8 mouse cellular contexts compared by ENCODE assay signal in genomic region chr2:21917804-21918690, GRCm38 (mm10).
DNase-seq lines count a peak whose midpoint lies in the region; ATAC-seq and TF ChIP-seq lines count a peak whose summit lies in the region.

No protein-coding gene starts in this region.

- H3K4me1 ChIP-seq in lung, embryonic 16.5 days (replicated peaks; ENCODE audit: control insufficient read depth, insufficient read depth, low read length): peaks cover 5% of the 10 kb centered on the region; the same call in 1 of the 2 replicates
- no peaks in the 10 kb centered on the region for H3K4me1 ChIP-seq in intestine, postnatal 0 days (replicated peaks; ENCODE audit: control insufficient read depth, insufficient read depth, low read length)
- no peaks in the 10 kb centered on the region for H3K4me1 ChIP-seq in limb, embryonic 14.5 days (ENCODE audit: control insufficient read depth, insufficient read depth, low read length)

- peak overlapping the region; percentile 41 for H3K9ac ChIP-seq in lung, embryonic 16.5 days (ENCODE audit: low read length)
- H3K9ac ChIP-seq in intestine, postnatal 0 days (ENCODE audit: low read depth, low read length): no peak overlapping the region
- peak overlapping the region; percentile 45; the same call in 1 of the 2 replicates for H3K9ac ChIP-seq in limb, embryonic 14.5 days (ENCODE audit: low read depth, low read length, severe bottlenecking)

- H3K27me3 ChIP-seq in lung, embryonic 16.5 days (ENCODE audit: control insufficient read depth, insufficient read depth, low read depth, low read length): no peaks in the 10 kb centered on the region
- H3K27me3 ChIP-seq in intestine, postnatal 0 days (replicated peaks; ENCODE audit: control insufficient read depth, insufficient read depth, low read length): no peaks in the 10 kb centered on the region
- no peaks in the 10 kb centered on the region for H3K27me3 ChIP-seq in limb, embryonic 14.5 days (ENCODE audit: control insufficient read depth, insufficient read depth, low read length)

- no peak for TF ChIP-seq POLR2A in limb, embryonic 14.5 days (IDR thresholded peaks at IDR 0.05; ENCODE audit: borderline replicate concordance, extremely low read depth, insufficient read depth, insufficient read length)

- ATAC-seq in lung, embryonic 16.5 days (ENCODE audit: low read depth): peak; percentile 60
- ATAC-seq in intestine, postnatal 0 days: no peak
- ATAC-seq in limb, embryonic 14.5 days (ENCODE audit: low FRiP score, low read depth): peak; percentile 83

- peak overlapping the region; percentile 59 for H3K4me2 ChIP-seq in lung, embryonic 16.5 days (ENCODE audit: low read depth, low read length)
- H3K4me2 ChIP-seq in intestine, postnatal 0 days (replicated peaks; ENCODE audit: low read depth): peak overlapping the region; percentile 46
- H3K4me2 ChIP-seq in limb, embryonic 14.5 days (replicated peaks; ENCODE audit: low read depth, low read length, severe bottlenecking): peak overlapping the region; percentile 57

- peak overlapping the region; percentile 40 for H3K4me3 ChIP-seq in lung, embryonic 16.5 days (ENCODE audit: low read length)
- H3K4me3 ChIP-seq in intestine, postnatal 0 days (ENCODE audit: low read depth, low read length): peak overlapping the region; percentile 9; the same call in 1 of the 2 replicates
- H3K4me3 ChIP-seq in limb, embryonic 14.5 days (replicated peaks; ENCODE audit: low read length): peak overlapping the region; percentile 33

- no peaks in the 10 kb centered on the region for H3K36me3 ChIP-seq in lung, embryonic 16.5 days (ENCODE audit: control insufficient read depth, insufficient read depth, low read length)
- H3K36me3 ChIP-seq in intestine, postnatal 0 days (ENCODE audit: control insufficient read depth, insufficient read depth): no peaks in the 10 kb centered on the region
- H3K36me3 ChIP-seq in limb, embryonic 14.5 days (ENCODE audit: control insufficient read depth, insufficient read depth, low read length): no peaks in the 10 kb centered on the region

- DNase-seq in lung, adult 18-20 months: no peak
- DNase-seq in embryo, embryonic 11 days: peak; percentile 90
- DNase-seq in gastrocnemius, postnatal 4 days (ENCODE audit: low spot score in 2 of 2): peak; percentile 23 to 59
- DNase-seq in limb, embryonic 14.5 days (ENCODE audit: low spot score): peak; percentile 54
- DNase-seq in ovary, postnatal 14 days (ENCODE audit: low spot score): peak; percentile 13
- no peak for DNase-seq in spleen, postnatal 36 days (ENCODE audit: low spot score in 2 of 2)

- no peaks in the 10 kb centered on the region for H3K9me3 ChIP-seq in lung, embryonic 16.5 days (ENCODE audit: control insufficient read depth, low read length)
- H3K9me3 ChIP-seq in intestine, postnatal 0 days (ENCODE audit: control insufficient read depth): no peaks in the 10 kb centered on the region
- H3K9me3 ChIP-seq in limb, embryonic 14.5 days (ENCODE audit: control insufficient read depth, low read length): no peaks in the 10 kb centered on the region

- no peak overlapping the region for H3K27ac ChIP-seq in lung, embryonic 16.5 days (ENCODE audit: low read length)
- no peak overlapping the region for H3K27ac ChIP-seq in intestine, postnatal 0 days (ENCODE audit: low read depth, low read length)
- H3K27ac ChIP-seq in limb, embryonic 14.5 days (replicated peaks; ENCODE audit: low read depth, low read length): peak overlapping the region; percentile 49

- 22% methylated on average over 16 of the region's 16 CpGs for WGBS in lung, embryonic 16.5 days
- 27% methylated on average over 16 of the region's 16 CpGs for WGBS in intestine, postnatal 0 days
- 25% methylated on average over 15 of the region's 16 CpGs for WGBS in limb, embryonic 14.5 days

- TF ChIP-seq CTCF in intestine, postnatal 0 days (IDR thresholded peaks at IDR 0.05; ENCODE audit: low read depth): peak; percentile 44

Comparison
In these comparisons a context has a peak if more than half of its experiments do, and no peak if none do; other contexts are left out.
1. DNase-seq: peak in embryo, embryonic 11 days (single experiment), gastrocnemius, postnatal 4 days (2 of 2), limb, embryonic 14.5 days (single experiment) and ovary, postnatal 14 days (single experiment); none in lung, adult 18-20 months (0 of 2) and spleen, postnatal 36 days (0 of 2).
2. Peak in every context shown above with its lines, with median percentiles within 50 percentile points of each other: H3K4me2 ChIP-seq and H3K4me3 ChIP-seq.